Mouse (Mus musculus): ENCODE results near the gene Sec22c.

DNA sequence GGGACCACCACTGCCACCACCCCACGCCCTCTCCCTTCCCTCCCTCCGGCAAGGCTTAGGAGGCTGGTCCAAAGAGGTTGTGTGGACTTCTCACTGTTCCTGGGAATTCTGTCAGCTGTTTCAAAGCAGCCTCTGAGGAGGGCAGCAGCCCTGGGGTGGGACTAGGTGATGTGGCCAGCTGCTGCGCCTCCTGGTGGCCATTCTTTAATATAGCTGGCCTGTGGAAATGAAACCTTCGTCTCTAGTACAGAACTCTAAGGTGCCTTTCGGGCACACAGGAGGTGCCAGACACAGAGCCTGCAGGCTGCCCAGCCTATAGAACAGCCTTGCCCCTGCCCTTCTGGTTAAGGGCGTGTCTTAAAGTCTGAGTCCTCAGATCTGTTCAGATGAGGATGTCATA lies 25.7 kb downstream of the Sec22c start:
- TF ChIP-seq CTCF (IDR thresholded peaks at IDR 0.05; ENCODE audit: insufficient read depth, low read length): peak; percentile 79
- no peak for TF ChIP-seq POLR2A (IDR thresholded peaks at IDR 0.05; ENCODE audit: borderline replicate concordance, extremely low read depth, low read depth, low read length)
